Mouse (Mus musculus) effector memory CD4-positive, alpha-beta T cell, adult 7 months (primary cell): ENCODE measurements around the gene Galk1. TPM values are rescaled to one million over a fixed set of nuclear protein-coding genes. Genes with fewer than 3 reads are reported as not detected.

Experiments
- polyA plus RNA-seq: library from polyadenylated mRNA; unstranded; fragments of 100-300 nt; shearing (Covaris generic); gene quantifications from one replicate; pipeline ENCODE4 v1.2.1, GENCODE M21; 2017

Galk1 gene
- polyA plus RNA-seq: 14.0 TPM

DNA sequence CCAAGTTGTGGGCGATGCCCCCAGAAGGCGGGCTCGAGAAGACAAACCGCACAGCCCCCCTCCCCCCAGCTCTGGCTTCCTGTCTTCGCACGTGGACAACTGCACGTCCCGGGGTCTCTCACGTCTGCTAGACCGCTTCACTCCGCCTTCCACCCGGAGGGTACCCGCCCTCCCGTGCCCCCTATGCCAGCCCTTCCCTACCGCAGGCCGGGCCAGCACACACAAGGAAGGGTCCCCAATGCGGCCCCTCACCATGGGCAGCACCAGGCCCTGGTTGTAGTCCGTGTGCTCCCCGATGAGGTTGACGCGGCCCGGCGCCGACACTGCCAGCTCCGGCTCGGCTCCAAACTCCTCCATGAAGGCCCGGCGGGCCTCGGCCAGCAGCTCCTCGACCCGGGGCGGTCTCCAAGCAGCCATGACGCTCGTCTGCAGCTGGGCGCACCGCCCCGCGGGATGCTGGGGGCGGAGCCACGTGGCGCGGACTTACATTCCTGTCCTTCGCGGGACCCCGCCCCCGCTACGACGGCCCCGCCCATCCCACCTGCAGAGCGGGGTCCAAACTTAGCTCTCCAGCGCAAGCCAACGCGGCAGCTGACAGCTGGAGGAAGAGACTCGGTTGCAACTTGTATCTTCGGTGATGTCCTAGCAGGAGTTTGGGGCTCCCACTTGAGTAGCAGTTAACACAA lies at the start of gene Galk1:
Galk1 (minus strand) TSS at position 458 of the 686 bp plus-strand sequence.

DNA sequence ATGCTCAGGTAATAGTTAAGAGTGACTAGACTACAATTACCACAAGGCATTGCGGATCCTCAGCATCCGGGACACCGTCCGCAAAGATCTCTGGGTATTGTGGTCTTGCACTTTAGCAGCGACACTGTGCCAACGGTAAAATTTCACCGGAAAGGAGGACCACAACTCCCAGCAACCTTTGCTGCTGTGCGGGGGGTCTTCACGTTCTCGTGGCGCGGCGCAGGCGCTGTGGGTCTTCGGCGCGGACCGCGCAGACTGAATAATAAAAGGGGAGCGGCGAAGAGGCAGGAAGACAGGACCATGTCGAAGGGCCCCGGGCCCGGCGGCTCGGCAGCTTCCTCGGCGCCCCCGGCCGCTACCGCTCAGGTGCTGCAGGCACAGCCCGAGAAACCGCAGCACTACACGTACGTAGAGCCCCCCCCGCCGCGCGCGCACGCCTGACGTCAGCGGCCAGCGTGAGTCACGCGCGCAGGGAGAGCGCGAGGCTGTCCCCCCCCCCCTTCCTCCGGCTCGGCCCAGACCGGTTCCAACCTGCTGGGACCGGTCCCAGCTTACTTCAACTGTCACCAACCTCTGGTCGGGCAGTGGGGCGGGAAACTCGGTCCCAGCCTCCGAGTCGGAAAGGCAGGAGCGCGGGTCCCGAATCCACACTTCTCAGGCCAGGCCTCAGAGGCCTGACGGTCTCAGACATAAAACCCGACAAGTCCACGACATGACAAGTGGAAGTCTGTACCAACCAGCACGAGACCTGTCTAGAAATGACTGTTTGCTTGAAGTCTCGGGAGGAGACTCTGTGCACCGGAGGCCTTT lies 17.8 kb upstream of the Galk1 start, which contains the start of gene Unk:
Unk (plus strand) TSS at position 235 of the 810 bp plus-strand sequence.

DNA sequence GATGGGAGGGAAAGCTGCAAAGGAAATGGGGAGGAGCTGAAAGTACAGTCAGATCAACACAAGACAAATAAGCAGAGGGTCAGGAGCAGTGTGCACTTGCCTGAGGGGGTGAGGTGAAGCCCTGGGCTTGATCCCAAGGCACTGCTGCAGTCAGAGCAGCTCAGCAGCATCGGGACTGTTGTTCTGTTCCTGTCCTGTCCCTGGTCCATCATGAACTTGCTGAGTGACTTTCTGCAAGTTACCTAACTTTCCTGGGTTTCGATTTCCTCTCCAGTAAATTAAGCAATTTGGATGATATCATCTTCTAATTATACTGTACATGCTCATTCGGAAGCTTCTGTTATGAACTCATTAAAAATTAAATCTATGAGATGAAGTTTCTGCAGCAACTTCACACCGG lies 15.2 kb upstream of the Galk1 start, which contains the start of gene H3f3b:
H3f3b (minus strand) TSS at position 207 of the 400 bp plus-strand sequence.

DNA sequence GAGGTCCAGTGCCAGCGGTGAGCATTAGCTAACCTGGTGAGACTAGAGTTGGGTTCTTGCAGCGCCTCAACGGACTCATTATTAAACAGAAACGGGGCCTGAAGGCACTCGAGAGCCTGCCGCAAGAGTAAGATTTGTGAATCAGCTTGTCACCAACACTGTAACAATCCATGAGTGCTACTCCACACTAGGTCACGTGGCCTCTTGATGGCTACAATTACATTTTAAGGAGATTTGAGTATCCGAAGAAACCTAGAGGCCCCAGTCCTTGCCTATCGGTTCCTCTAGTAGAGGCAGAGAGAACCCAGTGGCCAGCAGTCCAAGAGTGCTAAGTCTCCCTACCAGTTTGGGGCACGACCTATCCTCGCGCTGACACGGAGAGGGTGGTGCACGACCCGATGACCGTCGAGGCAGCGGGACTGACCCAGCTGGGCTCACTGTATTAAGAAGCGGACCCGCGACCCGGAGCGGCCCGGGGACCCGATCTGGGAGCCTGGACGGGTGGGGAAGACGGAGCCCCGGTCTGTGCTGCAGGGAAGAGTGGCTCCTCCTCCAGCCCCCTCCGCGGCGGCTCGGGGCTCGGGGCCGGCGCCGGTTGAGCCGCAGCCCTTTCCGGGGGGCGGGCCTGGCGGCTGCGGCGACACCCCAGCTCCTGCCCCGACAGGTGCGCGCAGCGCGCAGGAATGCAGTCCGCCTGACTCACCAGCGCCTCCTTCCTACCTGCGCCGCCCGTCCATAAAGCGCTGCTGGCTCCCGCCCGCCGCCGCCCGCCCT lies 38.0 kb downstream of the Galk1 start, which contains the start of gene Itgb4:
Itgb4 (plus strand) TSS at position 401 of the 774 bp plus-strand sequence.

Other genes starting within 250 kb of the Galk1 start
- 16.2 TPM for gene Tmem94, start 247.3 kb downstream of the Galk1 start, polyA plus RNA-seq
- 1.2 TPM for gene Caskin2, start 199.1 kb downstream of the Galk1 start, polyA plus RNA-seq
- gene Tsen54, start 198.0 kb downstream of the Galk1 start, polyA plus RNA-seq: 29.4 TPM
- gene Llgl2, start 188.7 kb downstream of the Galk1 start, polyA plus RNA-seq: 29.6 TPM
- 1.2 TPM for gene Myo15b, start 154.3 kb downstream of the Galk1 start, polyA plus RNA-seq
- gene Smim5, start 112.8 kb downstream of the Galk1 start, polyA plus RNA-seq: 0.99 TPM
- gene Smim6, start 100.7 kb downstream of the Galk1 start, polyA plus RNA-seq: 0.93 TPM
- gene Sap30bp, start 79.4 kb downstream of the Galk1 start, polyA plus RNA-seq: 35.5 TPM
- gene Recql5, start 79.2 kb downstream of the Galk1 start, polyA plus RNA-seq: 10.7 TPM
- gene Itgb4, start 38.0 kb downstream of the Galk1 start, polyA plus RNA-seq: 0.16 TPM
- gene H3f3b, start 15.2 kb upstream of the Galk1 start, polyA plus RNA-seq: 2,017 TPM
- gene Unk, start 17.6 kb upstream of the Galk1 start, polyA plus RNA-seq: 34.0 TPM
- 80.1 TPM for gene Unc13d, start 65.2 kb upstream of the Galk1 start, polyA plus RNA-seq
- gene Wbp2, start 74.3 kb upstream of the Galk1 start, polyA plus RNA-seq: 295 TPM
- gene Trim47, start 114.5 kb upstream of the Galk1 start, polyA plus RNA-seq: not detected
- gene Trim65, start 118.4 kb upstream of the Galk1 start, polyA plus RNA-seq: 10.7 TPM
- 73.6 TPM for gene Mrpl38, start 126.1 kb upstream of the Galk1 start, polyA plus RNA-seq
- 6.8 TPM for gene Fbf1, start 155.4 kb upstream of the Galk1 start, polyA plus RNA-seq
- gene Ten1, start 186.1 kb upstream of the Galk1 start, polyA plus RNA-seq: 33.3 TPM
- 22.2 TPM for gene Acox1, start 186.3 kb upstream of the Galk1 start, polyA plus RNA-seq
- gene Evpl, start 225.4 kb upstream of the Galk1 start, polyA plus RNA-seq: 0.17 TPM